Mouse (Mus musculus): ENCODE measurements around the gene Upk3a.

Upk3a gene

GRCm38 (mm10) chr15:85054098-85054497, 37.2 kb downstream of the Upk3a start:
- no peak for DNase-seq (ENCODE audit: low spot score)

GRCm38 (mm10) chr15:85055186-85055585, 38.2 kb downstream of the Upk3a start:
- no peak for DNase-seq (ENCODE audit: low spot score)

DNA sequence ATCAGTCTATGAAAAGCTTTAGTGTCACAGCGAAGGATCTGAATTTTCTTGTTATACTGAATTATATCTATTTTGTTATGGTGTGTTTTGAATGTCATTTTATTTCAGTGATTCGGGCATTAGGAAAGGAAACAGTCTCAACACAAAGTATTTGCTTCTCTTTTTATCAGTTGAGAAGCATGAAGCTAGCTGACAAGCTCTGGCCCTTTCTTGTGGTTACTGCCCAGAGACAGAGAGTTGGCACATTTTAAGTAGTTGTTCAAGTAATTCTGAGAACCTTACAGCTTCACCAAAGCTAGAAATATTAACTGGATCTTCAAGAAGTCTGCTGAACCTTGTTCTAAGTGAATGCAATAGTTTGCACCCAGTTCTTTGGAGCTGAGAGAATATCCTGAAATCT, 46.5 kb downstream of the Upk3a start:
- DNase-seq (ENCODE audit: low spot score) = no peak

GRCm38 (mm10) chr15:85070561-85070960, 53.6 kb downstream of the Upk3a start:
- no peak for DNase-seq (ENCODE audit: low spot score)
